Mouse (Mus musculus) embryonic facial prominence, embryonic 14.5 days (tissue): ENCODE data around the gene Hsp90aa1. TPM values are rescaled to one million over a fixed set of nuclear protein-coding genes. Genes with fewer than 3 reads are reported as not detected.
"Not testable (repeated sequence)": the region's sequence is repeated elsewhere in the genome, so short reads cannot be mapped to it uniquely, and the experiment has no call there.

ENCODE experiments used
- ATAC-seq: fragments of 200-750 bp; cut with Nextera tagmentation; 2 replicates; pipeline ENCODE4 v1.8.0; 2017; ENCODE audit warnings: low read depth, moderate number of reproducible peaks, moderate TSS enrichment
- DNase-seq: peaks from one replicate; pipeline ENCODE4 v3.0.0-alpha.2; 2015; ENCODE audit warnings: low spot score
- H3K27ac ChIP-seq: fragments of 300-500 bp; sonication (generic); replicated peaks from 2 replicates; pipeline ENCODE4 v1.5.1; 2014; ENCODE audit warnings: low read depth, mild to moderate bottlenecking, low read length, moderate library complexity
- H3K27me3 ChIP-seq: fragments of 300-500 bp; sonication (generic); replicated peaks from 2 replicates; pipeline ENCODE4 v1.6.1; 2014; ENCODE audit warnings: low read length; ENCODE audit not compliant: control insufficient read depth, insufficient read depth
- H3K36me3 ChIP-seq: fragments of 300-500 bp; sonication (generic); 2 replicates; pipeline ENCODE4 v1.6.1; 2014; ENCODE audit warnings: low read length, mixed read lengths; ENCODE audit not compliant: control insufficient read depth, insufficient read depth
- H3K4me1 ChIP-seq: fragments of 300-500 bp; sonication (generic); 2 replicates; pipeline ENCODE4 v1.6.1; 2014; ENCODE audit warnings: antibody characterized with exemption, low read length; ENCODE audit not compliant: control insufficient read depth, insufficient read depth
- H3K4me2 ChIP-seq: fragments of 300-500 bp; sonication (generic); 2 replicates; pipeline ENCODE4 v1.6.1; 2014; ENCODE audit warnings: low read depth, mild to moderate bottlenecking, low read length, moderate library complexity, mixed read lengths
- H3K4me3 ChIP-seq: fragments of 300-500 bp; sonication (generic); 2 replicates; pipeline ENCODE4 v1.5.1; 2014; ENCODE audit warnings: low read depth, mild to moderate bottlenecking, low read length
- H3K9ac ChIP-seq: fragments of 300-500 bp; sonication (generic); 2 replicates; pipeline ENCODE4 v1.6.1; 2014; ENCODE audit warnings: low read depth, mild to moderate bottlenecking, low read length, moderate library complexity, mixed read lengths
- H3K9me3 ChIP-seq: fragments of 300-500 bp; sonication (generic); 2 replicates; pipeline ENCODE4 v1.6.1; 2016; ENCODE audit warnings: low read length; ENCODE audit not compliant: control insufficient read depth
- WGBS: fragments of 180-500 bp; shearing (Covaris S2); extraction: QIAGEN DNeasy Blood & Tissue Kit; methylation state at CpG from one replicate; pipeline ENCODE4 v1.1.7; 2014; 5-methylcytosine and 5-hydroxymethylcytosine counted together
- polyA plus RNA-seq: library from polyadenylated mRNA; unstranded; fragments of >200 nt; fragmentation: Nextera tagmentation; extraction: Ambion mirVana; gene quantifications from 2 replicates; pipeline ENCODE4 v1.2.1, GENCODE M21; 2014

Hsp90aa1 gene
- polyA plus RNA-seq, 1 experiment from 2014 or later, result 873 TPM

- Histone ChIP-seq H3K27me3 (no peaks in the 10 kb centered on the region), H3K4me2 (no peak overlapping the region), H3K4me3 (no peak overlapping the region), H3K9ac (no peak overlapping the region), H3K4me1 (no peaks in the 10 kb centered on the region), H3K36me3 (no peaks in the 10 kb centered on the region), H3K9me3 (no peaks in the 10 kb centered on the region), H3K27ac (no peak overlapping the region)
- DNase-seq (no peak), ATAC-seq (no peak)
- WGBS, result 91% methylated on average over 5 of the region's 5 CpGs
These were observed 22.5 kb upstream of the Hsp90aa1 start for GRCm38 (mm10) chr12:110725051-110725450.

DNA sequence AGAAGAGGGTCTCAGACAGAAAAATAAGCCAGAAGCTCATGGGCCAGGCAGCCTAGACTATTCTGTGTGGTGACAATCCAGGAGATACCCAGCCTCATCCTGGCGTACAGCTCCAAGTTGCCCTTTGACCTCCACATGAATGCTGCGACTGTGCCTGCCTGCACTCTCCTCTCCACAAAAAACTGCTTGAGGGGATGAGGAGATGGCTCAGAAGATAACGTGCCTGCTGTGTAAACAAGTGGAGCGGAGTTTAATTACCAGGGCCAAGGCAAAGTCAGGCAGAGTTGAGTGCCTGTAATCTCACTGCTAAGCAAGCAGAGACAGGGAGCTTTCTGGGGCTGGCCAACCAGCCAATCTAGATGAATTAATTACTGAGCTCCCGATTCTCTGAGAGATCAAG is 13.5 kb upstream of the Hsp90aa1 start:
- H3K4me3 ChIP-seq, result no peak overlapping the region
- no peak overlapping the region for H3K4me2 ChIP-seq
- no peaks in the 10 kb centered on the region for H3K27me3 ChIP-seq
- no peak overlapping the region for H3K9ac ChIP-seq
- peaks cover 3% of the 10 kb centered on the region; the same call in 1 of the 2 replicates for H3K9me3 ChIP-seq
- DNase-seq (no peak), ATAC-seq (no peak)
- H3K36me3 ChIP-seq, result no peaks in the 10 kb centered on the region
- no peak overlapping the region for H3K27ac ChIP-seq
- 11% methylated on average over 5 of the region's 5 CpGs for WGBS
- no peaks in the 10 kb centered on the region for H3K4me1 ChIP-seq

DNA sequence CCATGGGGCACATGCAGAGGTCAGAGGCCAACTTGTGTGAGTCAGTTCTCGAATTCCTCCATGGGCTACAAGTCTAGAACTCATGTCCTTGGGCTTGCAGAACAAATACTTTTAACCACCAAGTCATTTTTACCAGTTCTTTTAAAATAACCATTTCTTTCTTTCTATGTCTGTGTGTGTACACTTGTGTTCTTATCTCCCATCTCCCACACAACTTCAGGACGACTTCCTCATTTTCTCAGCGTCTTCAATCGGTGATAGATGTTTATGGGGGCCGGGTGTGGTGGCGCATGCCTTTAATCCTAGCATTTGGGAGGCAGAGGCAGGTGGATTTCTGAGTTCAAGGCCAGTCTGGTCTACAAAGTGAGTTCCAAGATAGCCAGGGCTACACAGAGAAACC is 11.7 kb upstream of the Hsp90aa1 start:
- WGBS, result 95% methylated on average over 6 of the region's 6 CpGs
- Histone ChIP-seq H3K4me3 (no peak overlapping the region), H3K36me3 (no peaks in the 10 kb centered on the region), H3K4me1 (no peaks in the 10 kb centered on the region), H3K9ac (no peak overlapping the region), H3K4me2 (no peak overlapping the region), H3K27ac (no peak overlapping the region), H3K27me3 (no peaks in the 10 kb centered on the region), H3K9me3 (peaks cover 3% of the 10 kb centered on the region; the same call in 1 of the 2 replicates)
- ATAC-seq (no peak), DNase-seq (no peak)

GRCm38 (mm10) chr12:110713784-110714183 is 11.3 kb upstream of the Hsp90aa1 start:
- Histone ChIP-seq H3K27me3 (no peaks in the 10 kb centered on the region), H3K4me2 (no peak overlapping the region), H3K9me3 (peaks cover 3% of the 10 kb centered on the region; the same call in 1 of the 2 replicates), H3K27ac (no peak overlapping the region), H3K36me3 (no peaks in the 10 kb centered on the region), H3K9ac (no peak overlapping the region), H3K4me1 (no peaks in the 10 kb centered on the region), H3K4me3 (no peak overlapping the region)
- DNase-seq (no peak), ATAC-seq (no peak)
- WGBS, result 95% methylated on average over 6 of the region's 6 CpGs

GRCm38 (mm10) chr12:110711270-110711669 is 8.7 kb upstream of the Hsp90aa1 start:
- H3K4me3 ChIP-seq, result no peak overlapping the region
- peaks cover 3% of the 10 kb centered on the region; the same call in 1 of the 2 replicates for H3K9me3 ChIP-seq
- no peak overlapping the region for H3K4me2 ChIP-seq
- DNase-seq (peak; percentile 30), ATAC-seq (0 out of 2 replicates have a peak, but pooled peaks have one; percentile 54)
- H3K9ac ChIP-seq, result no peak overlapping the region
- no peaks in the 10 kb centered on the region for H3K27me3 ChIP-seq
- H3K36me3 ChIP-seq, result no peaks in the 10 kb centered on the region
- WGBS, result 64% methylated on average over 5 of the region's 5 CpGs
- H3K4me1 ChIP-seq, result no peaks in the 10 kb centered on the region
- H3K27ac ChIP-seq, result no peak overlapping the region

DNA sequence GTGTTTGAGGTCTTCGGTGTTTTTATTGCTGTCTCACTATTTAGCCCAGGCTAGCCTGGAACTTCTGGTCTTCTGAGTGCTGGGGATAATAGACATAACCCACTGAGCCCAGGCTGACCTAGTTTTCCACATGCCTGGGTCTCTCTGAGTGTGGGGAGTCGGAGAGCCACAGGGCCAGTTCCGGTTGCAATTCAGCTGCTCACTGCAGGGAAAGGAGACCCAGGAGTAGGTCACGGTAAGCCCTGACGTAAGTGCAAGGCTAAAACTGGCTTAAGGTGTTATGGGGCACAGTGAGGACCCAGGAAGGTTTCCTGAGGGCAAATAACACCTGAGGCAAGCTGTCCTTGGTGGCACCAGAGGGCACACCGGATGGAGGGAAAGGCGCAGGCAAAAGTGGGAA is 4.9 kb upstream of the Hsp90aa1 start:
- Histone ChIP-seq H3K4me1 (no peaks in the 10 kb centered on the region), H3K27me3 (no peaks in the 10 kb centered on the region), H3K36me3 (no peaks in the 10 kb centered on the region), H3K9me3 (0 out of 2 replicates have a peak, but pooled peaks cover 1% of the 10 kb centered on the region), H3K9ac (no peak overlapping the region), H3K27ac (no peak overlapping the region), H3K4me3 (no peak overlapping the region), H3K4me2 (no peak overlapping the region)
- 88% methylated on average over 7 of the region's 7 CpGs for WGBS
- ATAC-seq, result no peak
- DNase-seq, result no peak

GRCm38 (mm10) chr12:110706337-110707231 is 4.1 kb upstream of the Hsp90aa1 start:
- no peaks in the 10 kb centered on the region for H3K27me3 ChIP-seq
- H3K4me2 ChIP-seq, result peak overlapping the region; percentile 52
- H3K4me1 ChIP-seq, result no peaks in the 10 kb centered on the region
- peak; percentile 75 for ATAC-seq
- no peaks in the 10 kb centered on the region for H3K9me3 ChIP-seq
- H3K27ac ChIP-seq, result no peak overlapping the region
- no peaks in the 10 kb centered on the region for H3K36me3 ChIP-seq
- WGBS, result 2% methylated on average over 27 of the region's 27 CpGs
- peak; percentile 83 for DNase-seq
- H3K4me3 ChIP-seq, result peak overlapping the region; percentile 32
- peak overlapping the region; percentile 1; the same call in 1 of the 2 replicates for H3K9ac ChIP-seq

GRCm38 (mm10) chr12:110705419-110705818 is 2.9 kb upstream of the Hsp90aa1 start:
- not testable (repeated sequence) for H3K4me3 ChIP-seq, H3K27me3 ChIP-seq, H3K9ac ChIP-seq, H3K4me2 ChIP-seq, DNase-seq, H3K27ac ChIP-seq, H3K4me1 ChIP-seq, H3K9me3 ChIP-seq, ATAC-seq, H3K36me3 ChIP-seq
- 83% methylated on average over 4 of the region's 4 CpGs for WGBS

GRCm38 (mm10) chr12:110703682-110704081 is 1.2 kb upstream of the Hsp90aa1 start:
- DNase-seq (no peak), ATAC-seq (no peak)
- Histone ChIP-seq H3K36me3 (no peaks in the 10 kb centered on the region), H3K4me3 (no peak overlapping the region), H3K27ac (no peak overlapping the region), H3K9ac (no peak overlapping the region), H3K4me2 (no peak overlapping the region), H3K27me3 (no peaks in the 10 kb centered on the region), H3K4me1 (no peaks in the 10 kb centered on the region), H3K9me3 (no peaks in the 10 kb centered on the region)
- WGBS, result 71% methylated on average over 7 of the region's 7 CpGs
